Mouse (Mus musculus) urinary bladder, postnatal 36 days (tissue): ENCODE results near the gene Lingo4.
A peak's percentile ranks its signal among the peaks of the same experiment; 100 is the strongest.

Source experiments
- DNase-seq, 2 experiments: peaks; one replicate each; pipeline ENCODE4 v3.0.0; 2022; ENCODE audit warnings: low spot score in 2 of 2, mixed read lengths in 1 of 2

The Lingo4 gene

GRCm38 (mm10) chr3:94387391-94387790 is 10.9 kb upstream of the Lingo4 start:
- no peak for DNase-seq

- no peak for DNase-seq
Observed at GRCm38 (mm10) chr3:94388047-94388446, 10.3 kb upstream of the Lingo4 start.

- DNase-seq: no peak
Observed at GRCm38 (mm10) chr3:94389420-94389819, 8.9 kb upstream of the Lingo4 start.

GRCm38 (mm10) chr3:94391001-94391400 is 7.3 kb upstream of the Lingo4 start:
- no peak for DNase-seq

GRCm38 (mm10) chr3:94392128-94392527 is 6.2 kb upstream of the Lingo4 start:
- DNase-seq: no peak

- no peak for DNase-seq
Observed at GRCm38 (mm10) chr3:94393049-94393448, 5.3 kb upstream of the Lingo4 start.

- no peak for DNase-seq
Observed at GRCm38 (mm10) chr3:94396336-94396735, 2.0 kb upstream of the Lingo4 start.

- no peak for DNase-seq
Observed at GRCm38 (mm10) chr3:94396851-94397250, 1.5 kb upstream of the Lingo4 start.

- DNase-seq: no peak
Observed at GRCm38 (mm10) chr3:94398943-94399481, 695 bp downstream of the Lingo4 start.

GRCm38 (mm10) chr3:94399663-94400310 is 1.5 kb downstream of the Lingo4 start:
- no peak for DNase-seq

GRCm38 (mm10) chr3:94402451-94402850 is 4.1 kb downstream of the Lingo4 start:
- DNase-seq: no peak

GRCm38 (mm10) chr3:94404366-94405054 is 6.2 kb downstream of the Lingo4 start:
- no peak for DNase-seq

GRCm38 (mm10) chr3:94405561-94405960 is 7.2 kb downstream of the Lingo4 start:
- no peak for DNase-seq

GRCm38 (mm10) chr3:94412530-94412929 is 14.2 kb downstream of the Lingo4 start:
- no peak for DNase-seq

- DNase-seq: peak; percentile 83 to 93
Observed at GRCm38 (mm10) chr3:94413031-94413679, 14.8 kb downstream of the Lingo4 start, which contains the start of gene Tdrkh. Gene Tdrkh (plus strand): TSS chr3:94413273.

GRCm38 (mm10) chr3:94430980-94431379 is 32.7 kb downstream of the Lingo4 start:
- DNase-seq: no peak

GRCm38 (mm10) chr3:94434305-94434704 is 36.0 kb downstream of the Lingo4 start:
- no peak for DNase-seq

GRCm38 (mm10) chr3:94436420-94436819 is 38.1 kb downstream of the Lingo4 start:
- no peak for DNase-seq

GRCm38 (mm10) chr3:94441182-94441581 is 42.9 kb downstream of the Lingo4 start:
- no peak for DNase-seq

GRCm38 (mm10) chr3:94442951-94443596 is 44.8 kb downstream of the Lingo4 start, which contains the start of gene Mrpl9:
Gene Mrpl9 (plus strand): TSS chr3:94443318.
- DNase-seq: peak; percentile 89 to 92

GRCm38 (mm10) chr3:94443597-94443964 is 45.3 kb downstream of the Lingo4 start, which contains the start of gene Oaz3:
Gene Oaz3 (minus strand): TSS chr3:94443915.
- no peak for DNase-seq

- DNase-seq: no peak
Observed at GRCm38 (mm10) chr3:94449377-94449776, 51.1 kb downstream of the Lingo4 start.
